Mouse (Mus musculus): ENCODE data around the gene Slc25a42. TPM values are rescaled to one million over a fixed set of nuclear protein-coding genes. Genes with fewer than 3 reads are reported as not detected.

Slc25a42 gene
- polyA plus RNA-seq, 2 experiments, result 4.1 to 23.6 TPM

GRCm38 (mm10) chr8:70178231-70178630 is 33.9 kb downstream of the Slc25a42 start:
- no peak for DNase-seq (ENCODE audit: low spot score)
- H3K27ac ChIP-seq (replicated peaks; ENCODE audit: low read depth, low read length), result no peak overlapping the region
- H3K27me3 ChIP-seq (ENCODE audit: control insufficient read depth, insufficient read depth, low read length), result no peaks in the 10 kb centered on the region
- no peak for TF ChIP-seq POLR2A (IDR thresholded peaks at IDR 0.05; ENCODE audit: borderline replicate concordance, extremely low read depth, insufficient read depth, insufficient read length)
- no peak overlapping the region for H3K4me3 ChIP-seq (replicated peaks; ENCODE audit: low read length)
- H3K9me3 ChIP-seq (ENCODE audit: control insufficient read depth, low read length), result no peaks in the 10 kb centered on the region
- no peak for ATAC-seq (ENCODE audit: low FRiP score, low read depth)
- H3K4me1 ChIP-seq (ENCODE audit: control insufficient read depth, insufficient read depth, low read length), result peaks cover 2% of the 10 kb centered on the region; the same call in 1 of the 2 replicates
- H3K4me2 ChIP-seq (replicated peaks; ENCODE audit: low read depth, low read length, severe bottlenecking), result no peak overlapping the region
- peaks cover 45% of the 10 kb centered on the region for H3K36me3 ChIP-seq (ENCODE audit: control insufficient read depth, insufficient read depth, low read length)
- no peak overlapping the region for H3K9ac ChIP-seq (ENCODE audit: low read depth, low read length, severe bottlenecking)
- 93% methylated on average over 2 of the region's 2 CpGs for WGBS

- Histone ChIP-seq H3K36me3 (ENCODE audit: control insufficient read depth, insufficient read depth, low read length) (peaks cover 23% of the 10 kb centered on the region), H3K27me3 (ENCODE audit: control insufficient read depth, insufficient read depth, low read length) (no peaks in the 10 kb centered on the region), H3K4me1 (ENCODE audit: control insufficient read depth, insufficient read depth, low read length) (peaks cover 7% of the 10 kb centered on the region), H3K9me3 (ENCODE audit: control insufficient read depth, low read length) (no peaks in the 10 kb centered on the region), H3K4me3 (replicated peaks; ENCODE audit: low read length) (no peak overlapping the region), H3K27ac (replicated peaks; ENCODE audit: low read depth, low read length) (no peak overlapping the region), H3K9ac (ENCODE audit: low read depth, low read length, severe bottlenecking) (0 out of 2 replicates have a peak overlapping the region, but pooled peaks have one; percentile 4), H3K4me2 (replicated peaks; ENCODE audit: low read depth, low read length, severe bottlenecking) (no peak overlapping the region)
- 89% methylated on average over 7 of the region's 7 CpGs for WGBS
- TF ChIP-seq POLR2A (IDR thresholded peaks at IDR 0.05; ENCODE audit: borderline replicate concordance, extremely low read depth, insufficient read depth, insufficient read length), result no peak
- ATAC-seq (ENCODE audit: low FRiP score, low read depth) (no peak), DNase-seq (ENCODE audit: low spot score) (no peak)
These were observed 38.0 kb downstream of the Slc25a42 start for GRCm38 (mm10) chr8:70174079-70174478.

- H3K9me3 ChIP-seq (ENCODE audit: control insufficient read depth, low read length), result no peaks in the 10 kb centered on the region
- no peak overlapping the region for H3K9ac ChIP-seq (ENCODE audit: low read depth, low read length, severe bottlenecking)
- 71% methylated on average over 5 of the region's 5 CpGs for WGBS
- no peaks in the 10 kb centered on the region for H3K27me3 ChIP-seq (ENCODE audit: control insufficient read depth, insufficient read depth, low read length)
- H3K4me1 ChIP-seq (ENCODE audit: control insufficient read depth, insufficient read depth, low read length), result peaks cover 7% of the 10 kb centered on the region
- DNase-seq (ENCODE audit: low spot score) (no peak), ATAC-seq (ENCODE audit: low FRiP score, low read depth) (no peak)
- no peak for TF ChIP-seq POLR2A (IDR thresholded peaks at IDR 0.05; ENCODE audit: borderline replicate concordance, extremely low read depth, insufficient read depth, insufficient read length)
- peaks cover 18% of the 10 kb centered on the region for H3K36me3 ChIP-seq (ENCODE audit: control insufficient read depth, insufficient read depth, low read length)
- H3K4me2 ChIP-seq (replicated peaks; ENCODE audit: low read depth, low read length, severe bottlenecking), result peak overlapping the region; percentile 60
- H3K27ac ChIP-seq (replicated peaks; ENCODE audit: low read depth, low read length), result no peak overlapping the region
- peak overlapping the region; percentile 66; the same call in 1 of the 2 replicates for H3K4me3 ChIP-seq (replicated peaks; ENCODE audit: low read length)
These were observed 38.8 kb downstream of the Slc25a42 start for GRCm38 (mm10) chr8:70173320-70173719.

GRCm38 (mm10) chr8:70172043-70172681 is 39.9 kb downstream of the Slc25a42 start, which contains the start of gene Tmem161a:
Gene Tmem161a (plus strand): TSS chr8:70172356.
- Histone ChIP-seq H3K9me3 (ENCODE audit: control insufficient read depth, low read length) (no peaks in the 10 kb centered on the region), H3K27ac (replicated peaks; ENCODE audit: low read depth, low read length) (0 out of 2 replicates have a peak within 1 kb of the TSS, but pooled peaks have one; percentile 20), H3K9ac (ENCODE audit: low read depth, low read length, severe bottlenecking) (peak within 1 kb of the TSS; percentile 79), H3K36me3 (ENCODE audit: control insufficient read depth, insufficient read depth, low read length) (peaks cover 8% of the 10 kb centered on the region), H3K4me3 (replicated peaks; ENCODE audit: low read length) (peak within 1 kb of the TSS; percentile 66), H3K27me3 (ENCODE audit: control insufficient read depth, insufficient read depth, low read length) (no peaks in the 10 kb centered on the region), H3K4me1 (ENCODE audit: control insufficient read depth, insufficient read depth, low read length) (peaks cover 7% of the 10 kb centered on the region), H3K4me2 (replicated peaks; ENCODE audit: low read depth, low read length, severe bottlenecking) (peak within 1 kb of the TSS; percentile 60)
- DNase-seq (ENCODE audit: low spot score) (peak; percentile 97), ATAC-seq (ENCODE audit: low FRiP score, low read depth) (peak; percentile 96)
- peak; percentile 78; the same call in 1 of the 2 replicates for TF ChIP-seq POLR2A (IDR thresholded peaks at IDR 0.05; ENCODE audit: borderline replicate concordance, extremely low read depth, insufficient read depth, insufficient read length)
- WGBS, result 3% methylated on average over 27 of the region's 27 CpGs

- Histone ChIP-seq H3K36me3 (ENCODE audit: control insufficient read depth, insufficient read depth, low read length) (no peaks in the 10 kb centered on the region; the same call in 1 of the 2 replicates), H3K27me3 (ENCODE audit: control insufficient read depth, insufficient read depth, low read length) (0 out of 2 replicates have a peak, but pooled peaks cover under 1% of the 10 kb centered on the region), H3K9ac (ENCODE audit: low read depth, low read length, severe bottlenecking) (no peak overlapping the region), H3K4me1 (ENCODE audit: control insufficient read depth, insufficient read depth, low read length) (peaks cover 7% of the 10 kb centered on the region), H3K4me2 (replicated peaks; ENCODE audit: low read depth, low read length, severe bottlenecking) (no peak overlapping the region; the same call in 1 of the 2 replicates), H3K4me3 (replicated peaks; ENCODE audit: low read length) (no peak overlapping the region), H3K27ac (replicated peaks; ENCODE audit: low read depth, low read length) (no peak overlapping the region), H3K9me3 (ENCODE audit: control insufficient read depth, low read length) (no peaks in the 10 kb centered on the region)
- DNase-seq (ENCODE audit: low spot score) (no peak), ATAC-seq (ENCODE audit: low FRiP score, low read depth) (no peak)
- no peak for TF ChIP-seq POLR2A (IDR thresholded peaks at IDR 0.05; ENCODE audit: borderline replicate concordance, extremely low read depth, insufficient read depth, insufficient read length)
- 89% methylated on average over 7 of the region's 7 CpGs for WGBS
These were observed 40.9 kb downstream of the Slc25a42 start for GRCm38 (mm10) chr8:70171240-70171639.
